Mouse (Mus musculus) kidney, embryonic 14.5 days (tissue): ENCODE results near the gene 6030408B16Rik. TPM values are rescaled to one million over a fixed set of nuclear protein-coding genes. Genes with fewer than 3 reads are reported as not detected.
A peak's percentile ranks its signal among the peaks of the same experiment; 100 is the strongest.

Experiments
- ATAC-seq: fragments of 200-750 bp; cut with Nextera tagmentation; 2 replicates; pipeline ENCODE4 v1.8.0; 2017; ENCODE audit warnings: moderate number of reproducible peaks, mild to moderate bottlenecking, moderate TSS enrichment, moderate library complexity; ENCODE audit not compliant: low FRiP score, low TSS enrichment
- H3K27ac ChIP-seq: fragments of 300-500 bp; sonication (generic); 2 replicates; pipeline ENCODE4 v1.5.1; 2014; ENCODE audit warnings: low read depth, mild to moderate bottlenecking, low read length, moderate library complexity, mixed read lengths
- H3K27me3 ChIP-seq: fragments of 300-500 bp; sonication (generic); 2 replicates; pipeline ENCODE4 v1.6.1; 2014; ENCODE audit warnings: mild to moderate bottlenecking, low read length; ENCODE audit not compliant: control insufficient read depth, insufficient read depth
- H3K36me3 ChIP-seq: fragments of 300-500 bp; sonication (generic); 2 replicates; pipeline ENCODE4 v1.6.1; 2014; ENCODE audit warnings: low read length, mixed read lengths; ENCODE audit not compliant: control insufficient read depth, insufficient read depth
- H3K4me1 ChIP-seq: fragments of 300-500 bp; sonication (generic); 2 replicates; pipeline ENCODE4 v1.6.1; 2014; ENCODE audit warnings: low read length, mixed read lengths; ENCODE audit not compliant: control insufficient read depth, insufficient read depth
- H3K4me2 ChIP-seq: fragments of 300-500 bp; sonication (generic); replicated peaks from 2 replicates; pipeline ENCODE4 v1.6.1; 2014; ENCODE audit warnings: low read depth, mild to moderate bottlenecking, low read length
- H3K4me3 ChIP-seq: fragments of 300-500 bp; sonication (generic); 2 replicates; pipeline ENCODE4 v1.5.1; 2014; ENCODE audit warnings: mild to moderate bottlenecking, low read length
- H3K9ac ChIP-seq: fragments of 300-500 bp; sonication (generic); 2 replicates; pipeline ENCODE4 v1.6.1; 2014; ENCODE audit warnings: low read depth, mild to moderate bottlenecking, low read length, moderate library complexity
- H3K9me3 ChIP-seq: fragments of 300-500 bp; sonication (generic); 2 replicates; pipeline ENCODE4 v1.6.1; 2016; ENCODE audit warnings: low read length; ENCODE audit not compliant: control insufficient read depth
- WGBS: fragments of 180-500 bp; shearing (Covaris S2); extraction: QIAGEN DNeasy Blood & Tissue Kit; methylation state at CpG from one replicate; pipeline ENCODE4 v1.1.7; 2014; 5-methylcytosine and 5-hydroxymethylcytosine counted together
- polyA plus RNA-seq: library from polyadenylated mRNA; unstranded; fragments of >200 nt; fragmentation: Nextera tagmentation; extraction: Ambion mirVana; gene quantifications from 2 replicates; pipeline ENCODE4 v1.2.1, GENCODE M21; 2014

6030408B16Rik gene
- polyA plus RNA-seq, 1 experiment from 2014 or later = 25.8 TPM

GRCm38 (mm10) chr15:101316279-101316912, 23.4 kb downstream of the 6030408B16Rik start:
- 53% methylated on average over 13 of the region's 13 CpGs for WGBS
- Histone ChIP-seq H3K9ac (no peak overlapping the region), H3K27me3 (no peaks in the 10 kb centered on the region), H3K36me3 (no peaks in the 10 kb centered on the region), H3K4me3 (peak overlapping the region; percentile 19), H3K4me1 (peaks cover 14% of the 10 kb centered on the region), H3K27ac (no peak overlapping the region), H3K9me3 (no peaks in the 10 kb centered on the region), H3K4me2 (peak overlapping the region; percentile 28; the same call in 1 of the 2 replicates)
- ATAC-seq = peak; percentile 53; the same call in 1 of the 2 replicates

- Histone ChIP-seq H3K9me3 (no peaks in the 10 kb centered on the region), H3K4me1 (peaks cover 14% of the 10 kb centered on the region), H3K4me3 (no peak overlapping the region), H3K9ac (no peak overlapping the region), H3K4me2 (no peak overlapping the region), H3K27me3 (no peaks in the 10 kb centered on the region), H3K27ac (no peak overlapping the region), H3K36me3 (no peaks in the 10 kb centered on the region)
- 65% methylated on average over 18 of the region's 18 CpGs for WGBS
- no peak for ATAC-seq
These were observed 24.2 kb downstream of the 6030408B16Rik start for GRCm38 (mm10) chr15:101316913-101317813.

- no peak for ATAC-seq
- Histone ChIP-seq H3K9me3 (no peaks in the 10 kb centered on the region), H3K27me3 (no peaks in the 10 kb centered on the region), H3K9ac (no peak overlapping the region), H3K4me3 (no peak overlapping the region), H3K4me2 (no peak overlapping the region), H3K27ac (no peak overlapping the region), H3K4me1 (peaks cover 14% of the 10 kb centered on the region), H3K36me3 (no peaks in the 10 kb centered on the region)
- WGBS = 86% methylated on average over 2 of the region's 2 CpGs
These were observed 24.9 kb downstream of the 6030408B16Rik start for GRCm38 (mm10) chr15:101317814-101318500.

GRCm38 (mm10) chr15:101318889-101319765, 26.1 kb downstream of the 6030408B16Rik start:
- 44% methylated on average over 14 of the region's 14 CpGs for WGBS
- H3K27me3 ChIP-seq = no peaks in the 10 kb centered on the region
- H3K4me2 ChIP-seq = no peak overlapping the region
- no peaks in the 10 kb centered on the region for H3K36me3 ChIP-seq
- H3K27ac ChIP-seq = no peak overlapping the region; the same call in 1 of the 2 replicates
- H3K4me1 ChIP-seq = peaks cover 14% of the 10 kb centered on the region
- no peaks in the 10 kb centered on the region for H3K9me3 ChIP-seq
- no peak for ATAC-seq
- H3K9ac ChIP-seq = no peak overlapping the region
- no peak overlapping the region for H3K4me3 ChIP-seq

GRCm38 (mm10) chr15:101320010-101320617, 27.1 kb downstream of the 6030408B16Rik start:
- H3K27ac ChIP-seq = no peak overlapping the region; the same call in 1 of the 2 replicates
- H3K4me1 ChIP-seq = peaks cover 14% of the 10 kb centered on the region
- 82% methylated on average over 6 of the region's 6 CpGs for WGBS
- no peaks in the 10 kb centered on the region for H3K9me3 ChIP-seq
- H3K27me3 ChIP-seq = no peaks in the 10 kb centered on the region
- no peak overlapping the region for H3K9ac ChIP-seq
- no peak overlapping the region for H3K4me2 ChIP-seq
- no peak for ATAC-seq
- no peak overlapping the region for H3K4me3 ChIP-seq
- no peaks in the 10 kb centered on the region for H3K36me3 ChIP-seq

GRCm38 (mm10) chr15:101320618-101321041, 27.6 kb downstream of the 6030408B16Rik start:
- Histone ChIP-seq H3K4me3 (no peak overlapping the region), H3K9ac (no peak overlapping the region), H3K27ac (0 out of 2 replicates have a peak overlapping the region, but pooled peaks have one; percentile 9), H3K9me3 (no peaks in the 10 kb centered on the region), H3K4me1 (peaks cover 14% of the 10 kb centered on the region), H3K27me3 (no peaks in the 10 kb centered on the region), H3K36me3 (no peaks in the 10 kb centered on the region), H3K4me2 (no peak overlapping the region)
- ATAC-seq = no peak
- WGBS = 29% methylated on average over 6 of the region's 6 CpGs

GRCm38 (mm10) chr15:101321126-101321525, 28.1 kb downstream of the 6030408B16Rik start:
- Histone ChIP-seq H3K27ac (0 out of 2 replicates have a peak overlapping the region, but pooled peaks have one; percentile 9), H3K4me2 (no peak overlapping the region), H3K4me3 (no peak overlapping the region), H3K27me3 (no peaks in the 10 kb centered on the region), H3K36me3 (no peaks in the 10 kb centered on the region), H3K9me3 (no peaks in the 10 kb centered on the region), H3K9ac (no peak overlapping the region), H3K4me1 (peaks cover 14% of the 10 kb centered on the region)
- ATAC-seq = no peak
- WGBS = 39% methylated on average over 5 of the region's 5 CpGs

- no peaks in the 10 kb centered on the region for H3K9me3 ChIP-seq
- H3K4me3 ChIP-seq = no peak overlapping the region
- no peak overlapping the region for H3K27ac ChIP-seq
- no peaks in the 10 kb centered on the region for H3K36me3 ChIP-seq
- no peaks in the 10 kb centered on the region for H3K27me3 ChIP-seq
- peaks cover 11% of the 10 kb centered on the region for H3K4me1 ChIP-seq
- no peak for ATAC-seq
- no peak overlapping the region for H3K9ac ChIP-seq
- WGBS = 77% methylated on average over 5 of the region's 5 CpGs
- no peak overlapping the region for H3K4me2 ChIP-seq
These were observed 29.1 kb downstream of the 6030408B16Rik start for GRCm38 (mm10) chr15:101322106-101322505.
